Mouse (Mus musculus) Patski (cell line): ENCODE measurements around the gene Magix. TPM values are rescaled to one million over a fixed set of nuclear protein-coding genes. Genes with fewer than 3 reads are reported as not detected.

Source experiments
- ATAC-seq: fragments of 100-300 bp; one replicate; pipeline ENCODE4 v1.8.0; 2021
- CTCF ChIA-PET: fragments of 350-600 bp; sonication (Branson Sonifier 250); formaldehyde crosslinking; loops from one replicate; lab custom pipeline; 2022; ENCODE audit warnings: inconsistent platforms; lab: Charles Lee
- POLR2A ChIA-PET: fragments of 350-600 bp; sonication (Branson Sonifier 250); formaldehyde crosslinking; loops from one replicate; lab custom pipeline; 2022; ENCODE audit warnings: antibody characterized with exemption, inconsistent platforms; lab: Charles Lee
- DNase-seq: peaks from one replicate; pipeline ENCODE4 v3.0.0-alpha.2; 2011; ENCODE audit warnings: low read depth, low spot score
- H3K27me3 ChIP-seq: fragments of 371-371 bp; one replicate; pipeline ENCODE4 v1.5.1; 2021
- CTCF ChIP-seq: fragments of 100-300 bp; IDR thresholded peaks from one replicate; pipeline ENCODE4 v1.5.1; 2021
- in situ Hi-C: fragments of 300-500 bp; cut with MboI; formaldehyde crosslinking; loops from 3 replicates; pipeline ENCODE4 v1.11.1; 2018; ENCODE audit warnings: low pct_unique_long_range_greater_than_20kb, mixed read lengths
- polyA plus RNA-seq: library from polyadenylated mRNA; unstranded; gene quantifications from one replicate; pipeline ENCODE4 v1.2.3, GENCODE M21; 2021

Magix gene
- polyA plus RNA-seq, 1 experiment from 2014 or later = 0.06 TPM

DNA sequence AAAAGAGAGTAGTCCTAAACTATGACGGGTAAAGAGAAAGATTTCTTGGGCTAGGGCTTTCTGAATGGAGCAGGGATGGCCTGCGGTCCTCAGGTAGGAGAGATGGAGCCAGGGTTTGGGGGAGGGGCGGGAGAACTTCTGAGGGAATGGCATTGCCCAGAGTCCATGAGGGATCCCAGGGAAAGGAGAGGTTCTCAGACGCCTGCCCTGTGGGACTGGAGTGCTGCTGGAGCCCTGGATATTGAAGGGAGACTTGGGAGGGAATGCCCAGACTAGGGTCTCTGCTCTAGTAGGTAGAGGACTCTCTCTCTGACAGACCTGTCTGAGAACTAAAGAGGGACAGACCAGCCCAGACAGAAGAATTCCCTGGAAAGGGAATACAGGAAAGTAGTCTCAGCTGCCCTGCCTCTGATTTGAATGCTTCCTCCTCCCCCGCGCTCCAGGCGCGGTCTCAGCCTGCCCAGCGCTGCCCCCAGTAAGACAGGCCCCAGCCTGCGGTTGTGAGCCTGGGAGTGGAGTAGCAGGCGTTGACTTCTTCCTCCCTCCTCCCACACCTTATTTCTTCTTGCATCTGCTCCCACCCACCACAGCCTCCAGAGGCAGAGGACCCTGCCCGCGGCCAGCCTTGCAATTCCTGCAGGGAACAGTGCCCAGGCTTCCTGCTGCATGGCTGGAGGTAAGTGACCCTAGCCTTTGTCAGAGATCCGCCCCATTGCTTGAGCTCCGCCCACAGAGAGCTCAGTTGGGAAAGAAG lies 22.8 kb downstream of the Magix start:
- H3K27me3 ChIP-seq = peaks cover 13% of the 10 kb centered on the region
- ATAC-seq (no peak), DNase-seq (no peak)
- POLR2A ChIA-PET = no interaction called here
- in situ Hi-C loops = no loop called here
- CTCF ChIA-PET = no interaction called here
- TF ChIP-seq CTCF = no peak

DNA sequence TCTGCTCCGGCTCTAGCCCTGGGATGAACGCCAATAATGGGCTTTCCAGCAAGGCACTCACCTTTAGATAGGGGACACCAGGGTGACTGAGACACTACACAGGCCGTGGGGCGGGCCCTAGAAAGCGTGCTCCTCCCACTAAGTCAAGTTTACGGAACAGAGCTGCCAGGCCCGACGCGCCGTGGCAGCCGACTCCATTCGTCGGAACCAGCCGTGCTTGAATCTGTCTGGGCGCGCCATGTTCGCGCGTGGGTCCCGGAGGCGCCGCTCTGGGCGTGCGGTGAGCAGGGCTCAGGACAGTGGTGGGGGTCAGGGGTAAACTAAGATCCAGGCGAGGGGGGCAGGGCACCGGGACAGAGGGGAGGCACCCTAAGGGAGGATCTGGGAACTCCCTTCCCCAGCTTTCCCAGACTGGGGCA lies 23.8 kb downstream of the Magix start, which contains the start of gene Prickle3:
Prickle3 (plus strand) TSS at position 40 of the 419 bp plus-strand sequence.
- ATAC-seq = no peak
- TF ChIP-seq CTCF = no peak
- ChIA-PET POLR2A (interaction anchor here (0.5 kb wide), 1 partner anchor 54 kb away, joined by 3 read pairs; no protein-coding TSS in a partner anchor), CTCF (no interaction called here)
- in situ Hi-C loops = no loop called here
- H3K27me3 ChIP-seq = peaks cover 13% of the 10 kb centered on the region
- no peak for DNase-seq

DNA sequence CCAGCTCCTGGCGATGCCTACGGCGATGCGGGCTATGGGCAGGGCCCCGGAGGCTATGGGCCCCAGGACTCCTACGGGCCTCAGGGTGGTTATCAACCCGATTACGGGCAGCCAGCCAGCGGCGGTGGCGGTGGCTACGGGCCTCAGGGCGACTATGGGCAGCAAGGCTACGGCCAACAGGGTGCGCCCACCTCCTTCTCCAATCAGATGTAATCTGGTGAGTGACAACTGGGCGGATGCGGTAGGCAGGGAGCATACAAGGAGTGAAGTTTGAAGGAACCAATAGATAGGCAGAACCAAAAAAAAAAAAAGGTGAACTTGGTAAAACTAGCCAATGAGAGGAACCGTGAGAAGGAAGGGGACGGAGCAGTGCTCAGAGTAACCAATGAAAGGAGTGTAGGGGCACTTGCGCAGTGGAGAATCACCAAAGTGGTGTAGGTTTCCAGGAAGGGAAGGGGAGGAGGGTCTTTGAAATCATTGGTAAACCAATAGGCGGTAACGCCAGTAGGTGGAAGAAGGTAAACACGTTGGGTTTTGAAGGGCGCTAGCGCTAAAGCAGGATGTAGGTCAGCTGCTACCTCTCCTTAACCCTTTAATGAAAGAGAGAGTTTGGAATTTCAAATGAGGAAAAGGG lies 32.3 kb downstream of the Magix start:
- no peak for TF ChIP-seq CTCF
- POLR2A ChIA-PET = interaction anchor here (0.7 kb wide), 1 partner anchor 94 kb away, joined by 3 read pairs; no protein-coding TSS in a partner anchor
- CTCF ChIA-PET = no interaction called here
- ATAC-seq (peak; percentile 95), DNase-seq (peak; percentile 74)
- in situ Hi-C loops = loop anchor here (5.0 to 25.0 kb wide), 4 partner anchors 176 to 1386 kb away; no protein-coding TSS in a partner anchor
- H3K27me3 ChIP-seq = peaks cover 4% of the 10 kb centered on the region

- in situ Hi-C loops = loop anchor here (5.0 to 25.0 kb wide), 4 partner anchors 173 to 1383 kb away; no protein-coding TSS in a partner anchor
These were observed 35.7 kb downstream of the Magix start for GRCm38 (mm10) chrX:7645349-7645748.

GRCm38 (mm10) chrX:7640785-7641184 lies 40.3 kb downstream of the Magix start:
- POLR2A ChIA-PET = no interaction called here
- DNase-seq (no peak), ATAC-seq (no peak)
- in situ Hi-C loops = loop anchor here (25.0 kb wide), 1 partner anchor 1378 kb away; no protein-coding TSS in a partner anchor
- H3K27me3 ChIP-seq = peaks cover 8% of the 10 kb centered on the region
- CTCF ChIA-PET = interaction anchor here (1.5 kb wide), 1 partner anchor 319 kb away, joined by 3 read pairs; no protein-coding TSS in a partner anchor
- TF ChIP-seq CTCF = no peak

More at GRCm38 (mm10) chrX:7645349-7645748, 35.7 kb downstream of the Magix start:
- CTCF ChIA-PET = interaction anchor here (0.6 to 2.7 kb wide), 3 partner anchors 8 to 223 kb away, joined by 3 to 14 read pairs (median 5); no protein-coding TSS in a partner anchor
- no peak for ATAC-seq
- DNase-seq = no peak
- H3K27me3 ChIP-seq = peaks cover 9% of the 10 kb centered on the region
- POLR2A ChIA-PET = no interaction called here
- TF ChIP-seq CTCF = no peak

DNA sequence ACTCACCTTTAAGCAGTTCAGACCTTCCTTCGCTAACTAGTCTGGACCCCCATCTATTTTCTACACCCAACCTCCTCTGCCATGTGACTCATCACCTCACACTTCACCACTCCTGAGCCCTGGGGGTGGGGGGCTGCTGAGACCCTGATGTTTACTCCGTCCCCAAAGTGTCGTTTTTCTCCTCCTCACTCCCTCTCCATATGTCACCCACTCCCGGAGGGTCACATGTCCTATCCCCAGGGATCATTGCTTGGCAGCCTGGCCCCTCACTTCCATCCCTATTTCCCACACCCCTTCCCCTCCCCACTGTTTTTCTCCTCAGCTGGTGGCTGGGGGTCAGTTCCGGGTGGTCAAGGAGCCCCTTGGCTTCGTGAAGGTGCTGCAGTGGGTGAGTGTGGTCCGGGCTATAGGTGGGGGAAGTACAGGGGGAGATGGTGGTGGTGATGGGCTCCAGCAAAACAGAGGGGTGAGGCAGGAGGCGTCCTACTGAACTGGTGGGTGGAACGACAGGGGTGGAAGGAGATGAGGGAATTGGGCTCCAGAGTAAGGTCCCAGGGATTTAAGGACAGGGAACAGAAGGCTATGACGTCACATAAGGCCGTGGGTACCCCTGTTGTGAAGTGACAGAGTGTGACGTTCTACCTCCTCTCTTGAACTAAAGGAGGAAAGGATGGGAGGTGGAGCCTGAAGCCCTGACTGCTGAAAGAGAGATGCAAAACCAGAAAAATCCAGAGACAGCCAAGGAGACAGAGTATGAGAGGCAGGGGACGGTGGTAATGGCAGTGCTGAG lies 41.3 kb downstream of the Magix start:
- in situ Hi-C loops = loop anchor here (25.0 kb wide), 1 partner anchor 1377 kb away; no protein-coding TSS in a partner anchor
- POLR2A ChIA-PET = no interaction called here
- no peak for ATAC-seq
- peaks cover 19% of the 10 kb centered on the region for H3K27me3 ChIP-seq
- no peak for TF ChIP-seq CTCF
- CTCF ChIA-PET = no interaction called here
- DNase-seq = no peak

DNA sequence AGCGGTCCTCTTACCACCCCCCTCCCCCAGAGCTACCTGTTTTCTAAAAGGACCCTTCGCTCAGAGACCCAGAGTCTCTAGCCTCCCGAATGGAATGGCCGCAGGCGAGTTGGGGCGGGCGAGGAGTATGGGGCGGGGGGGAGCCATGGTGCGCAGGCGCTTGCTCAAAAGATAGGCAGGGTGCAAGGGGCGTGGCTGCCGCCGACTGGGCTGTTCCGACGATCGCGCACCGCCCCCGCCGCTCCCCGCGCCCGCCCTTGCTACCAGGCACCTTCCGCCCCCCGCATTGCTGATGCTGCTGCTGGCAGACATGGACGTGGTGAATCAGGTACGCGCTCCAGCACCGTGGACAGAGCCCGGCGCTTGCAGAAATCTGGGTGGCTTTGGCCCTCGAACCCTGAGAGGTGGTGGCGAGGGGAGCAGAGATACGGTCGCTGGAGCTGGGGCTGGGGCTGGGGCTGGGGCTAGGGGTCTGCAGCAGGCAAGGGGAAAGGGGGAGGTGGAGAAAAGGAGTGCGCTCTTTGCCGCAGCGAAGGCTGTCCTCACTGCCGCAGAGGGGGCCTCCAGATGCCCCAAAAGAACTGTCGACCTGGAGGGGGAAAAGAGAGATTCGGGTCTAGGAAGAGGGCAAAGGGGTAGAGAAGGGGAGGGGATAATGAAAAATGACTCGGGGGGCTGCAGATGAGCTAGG lies 42.5 kb downstream of the Magix start, which contains the start of gene Syp:
Syp (plus strand) TSS at position 71 of the 691 bp plus-strand sequence.
- ATAC-seq = peak; percentile 33
- ChIA-PET POLR2A (interaction anchor here (0.5 kb wide), 1 partner anchor 296 kb away, joined by 3 read pairs; no protein-coding TSS in a partner anchor), CTCF (no interaction called here)
- no peak for DNase-seq
- TF ChIP-seq CTCF = no peak
- peaks cover 22% of the 10 kb centered on the region for H3K27me3 ChIP-seq
- in situ Hi-C loops = loop anchor here (25.0 kb wide), 1 partner anchor 1376 kb away; no protein-coding TSS in a partner anchor

DNA sequence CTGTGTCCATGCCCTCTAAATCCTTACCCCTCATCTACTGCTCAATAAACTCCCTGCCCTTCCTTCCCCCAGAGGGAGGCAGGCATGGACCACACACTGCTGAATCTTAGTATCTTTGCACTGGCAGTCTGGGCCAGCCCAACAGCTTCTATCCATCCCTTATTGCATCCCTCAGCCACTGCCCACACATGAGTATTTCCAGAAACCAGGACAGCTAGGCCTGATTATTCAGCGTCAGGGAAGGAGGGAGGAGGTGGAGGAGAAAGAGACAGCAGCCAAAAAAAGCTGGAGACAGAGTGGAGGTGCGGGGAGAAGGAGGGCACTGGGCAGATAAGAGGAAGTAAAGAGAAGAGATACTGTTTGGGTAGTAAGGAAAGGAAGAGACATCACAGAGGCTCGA lies 46.0 kb downstream of the Magix start:
- POLR2A ChIA-PET = no interaction called here
- ATAC-seq (no peak), DNase-seq (no peak)
- in situ Hi-C loops = loop anchor here (25.0 kb wide), 1 partner anchor 1373 kb away; no protein-coding TSS in a partner anchor
- H3K27me3 ChIP-seq = peaks cover 31% of the 10 kb centered on the region
- CTCF ChIA-PET = no interaction called here
- TF ChIP-seq CTCF = no peak

DNA sequence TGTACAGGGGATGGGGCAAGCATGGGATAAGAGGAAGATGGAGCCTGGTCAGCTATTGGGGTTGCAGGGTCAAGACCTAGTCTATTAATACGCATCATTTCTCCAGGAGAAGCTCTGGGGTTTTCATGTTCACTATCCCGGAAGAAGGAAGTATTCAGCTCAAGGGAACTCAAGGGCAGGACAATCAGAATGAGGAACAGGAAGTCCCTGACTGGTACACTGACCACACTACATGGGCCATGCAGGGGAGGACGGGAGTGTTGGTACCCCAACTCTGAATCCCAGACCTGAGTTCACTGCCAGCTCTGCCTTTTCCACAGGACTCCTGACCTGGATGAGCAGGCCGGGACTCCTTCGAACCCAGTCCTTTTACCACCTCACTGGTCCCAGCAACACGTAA lies 48.5 kb downstream of the Magix start:
- ATAC-seq = no peak
- peaks cover 44% of the 10 kb centered on the region for H3K27me3 ChIP-seq
- ChIA-PET POLR2A (no interaction called here), CTCF (no interaction called here)
- TF ChIP-seq CTCF = no peak
- no peak for DNase-seq
- in situ Hi-C loops = loop anchor here (25.0 kb wide), 1 partner anchor 1370 kb away; no protein-coding TSS in a partner anchor

Other genes with a start within 250 kb of the Magix start
- gene Foxp3, start 107.6 kb downstream of the Magix start, polyA plus RNA-seq = 0.17 TPM
- 11.2 TPM for gene Ppp1r3f, start 107.0 kb downstream of the Magix start, polyA plus RNA-seq
- gene Ccdc22, start 75.7 kb downstream of the Magix start, polyA plus RNA-seq = 38.4 TPM
- not detected for gene Cacna1f, start 74.2 kb downstream of the Magix start, polyA plus RNA-seq
- 1.1 TPM for gene Syp, start 42.8 kb downstream of the Magix start, polyA plus RNA-seq
- gene Prickle3, start 24.0 kb downstream of the Magix start, polyA plus RNA-seq = 0.05 TPM
- 124 TPM for gene Plp2, start 9.9 kb downstream of the Magix start, polyA plus RNA-seq
- gene Gpkow, start 15.9 kb upstream of the Magix start, polyA plus RNA-seq = 36.4 TPM
- 53.9 TPM for gene Wdr45, start 33.1 kb upstream of the Magix start, polyA plus RNA-seq
- gene Gm45208, start 41.0 kb upstream of the Magix start, polyA plus RNA-seq = not detected
- 58.7 TPM for gene Praf2, start 47.2 kb upstream of the Magix start, polyA plus RNA-seq
- 19.6 TPM for gene Ccdc120, start 69.7 kb upstream of the Magix start, polyA plus RNA-seq
- 53.5 TPM for gene Tfe3, start 81.3 kb upstream of the Magix start, polyA plus RNA-seq
- 63.2 TPM for gene Gripap1, start 108.5 kb upstream of the Magix start, polyA plus RNA-seq
- gene Kcnd1, start 141.0 kb upstream of the Magix start, polyA plus RNA-seq = 4.5 TPM
- gene Otud5, start 160.1 kb upstream of the Magix start, polyA plus RNA-seq = 83.0 TPM
- gene Pim2, start 197.0 kb upstream of the Magix start, polyA plus RNA-seq = 11.6 TPM
- gene Slc35a2, start 202.8 kb upstream of the Magix start, polyA plus RNA-seq = 52.7 TPM
- 71.3 TPM for gene Pqbp1, start 218.0 kb upstream of the Magix start, polyA plus RNA-seq
- 57.1 TPM for gene Timm17b, start 218.1 kb upstream of the Magix start, polyA plus RNA-seq
- gene Gm10491, start 226.6 kb upstream of the Magix start, polyA plus RNA-seq = not detected
- gene Gm10490, start 228.3 kb upstream of the Magix start, polyA plus RNA-seq = not detected
- gene Pcsk1n, start 238.6 kb upstream of the Magix start, polyA plus RNA-seq = not detected
- not detected for gene Eras, start 247.4 kb upstream of the Magix start, polyA plus RNA-seq